Mouse (Mus musculus): Measurements from ENCODE around the gene Casp9.

The Casp9 gene

GRCm38 (mm10) chr4:141816776-141817655 is 23.6 kb downstream of the Casp9 start:
- DNase-seq (ENCODE audit: low spot score in 2 of 2), result no peak

GRCm38 (mm10) chr4:141817706-141818105 is 24.3 kb downstream of the Casp9 start:
- DNase-seq (ENCODE audit: low spot score in 2 of 2), result no peak

GRCm38 (mm10) chr4:141818861-141819260 is 25.4 kb downstream of the Casp9 start:
- no peak for DNase-seq (ENCODE audit: low spot score in 2 of 2)

GRCm38 (mm10) chr4:141819316-141819715 is 25.9 kb downstream of the Casp9 start:
- DNase-seq (ENCODE audit: low spot score in 2 of 2), result no peak

GRCm38 (mm10) chr4:141821178-141821577 is 27.8 kb downstream of the Casp9 start:
- DNase-seq (ENCODE audit: low spot score in 2 of 2), result no peak

- no peak for DNase-seq (ENCODE audit: low spot score in 2 of 2)
These were observed 28.7 kb downstream of the Casp9 start for GRCm38 (mm10) chr4:141822089-141822488.

- DNase-seq (ENCODE audit: low spot score in 2 of 2), result no peak
These were observed 29.6 kb downstream of the Casp9 start for GRCm38 (mm10) chr4:141822979-141823378.

GRCm38 (mm10) chr4:141826060-141826459 is 32.6 kb downstream of the Casp9 start, which contains the start of gene Cela2a:
Cela2a (minus strand) TSS chr4:141826160.
- no peak for DNase-seq (ENCODE audit: low spot score in 2 of 2)

GRCm38 (mm10) chr4:141827401-141827800 is 34.0 kb downstream of the Casp9 start:
- no peak for DNase-seq (ENCODE audit: low spot score in 2 of 2)

GRCm38 (mm10) chr4:141828177-141828576 is 34.8 kb downstream of the Casp9 start:
- no peak for DNase-seq (ENCODE audit: low spot score in 2 of 2)

GRCm38 (mm10) chr4:141830381-141830780 is 37.0 kb downstream of the Casp9 start:
- DNase-seq (ENCODE audit: low spot score in 2 of 2), result no peak

GRCm38 (mm10) chr4:141831361-141831760 is 37.9 kb downstream of the Casp9 start:
- no peak for DNase-seq (ENCODE audit: low spot score in 2 of 2)

GRCm38 (mm10) chr4:141833911-141834310 is 40.5 kb downstream of the Casp9 start:
- peak in 1 of 2 experiments; percentile 52 for DNase-seq (ENCODE audit: low spot score in 2 of 2)

GRCm38 (mm10) chr4:141834536-141835095 is 41.2 kb downstream of the Casp9 start:
- no peak for DNase-seq (ENCODE audit: low spot score in 2 of 2)

- no peak for DNase-seq (ENCODE audit: low spot score in 2 of 2)
These were observed 52.6 kb downstream of the Casp9 start, which contains the start of gene Ctrc for GRCm38 (mm10) chr4:141845999-141846398. Ctrc (minus strand) TSS chr4:141846359.

GRCm38 (mm10) chr4:141853437-141853836 is 60.0 kb downstream of the Casp9 start:
- no peak for DNase-seq (ENCODE audit: low spot score in 2 of 2)

GRCm38 (mm10) chr4:141857422-141857930 is 64.1 kb downstream of the Casp9 start:
- DNase-seq (ENCODE audit: low spot score in 2 of 2), result peak in 1 of 2 experiments; percentile 92

GRCm38 (mm10) chr4:141858501-141858900 is 65.1 kb downstream of the Casp9 start:
- DNase-seq (ENCODE audit: low spot score in 2 of 2), result no peak

GRCm38 (mm10) chr4:141859351-141859750 is 65.9 kb downstream of the Casp9 start:
- DNase-seq (ENCODE audit: low spot score in 2 of 2), result no peak

- DNase-seq (ENCODE audit: low spot score in 2 of 2), result peak in 1 of 2 experiments; percentile 10
These were observed 66.9 kb downstream of the Casp9 start for GRCm38 (mm10) chr4:141860246-141860841.

GRCm38 (mm10) chr4:141861591-141862295 is 68.3 kb downstream of the Casp9 start:
- peak in 1 of 2 experiments; percentile 19 for DNase-seq (ENCODE audit: low spot score in 2 of 2)

- DNase-seq (ENCODE audit: low spot score in 2 of 2), result no peak
These were observed 69.5 kb downstream of the Casp9 start for GRCm38 (mm10) chr4:141862867-141863266.

Data from left cerebral cortex, adult 9 months (tissue).